Mouse (Mus musculus): ENCODE measurements around the gene Dgcr2. TPM values are rescaled to one million over a fixed set of nuclear protein-coding genes. Genes with fewer than 3 reads are reported as not detected.
A peak's percentile ranks its signal among the peaks of the same experiment; 100 is the strongest.

Dgcr2 gene
- polyA plus RNA-seq, 1 experiment, result 99.8 TPM

GRCm38 (mm10) chr16:17896091-17896490, 2.3 kb downstream of the Dgcr2 start:
- Histone ChIP-seq H3K36me3 (ENCODE audit: control insufficient read depth, insufficient read depth, low read length) (no peaks in the 10 kb centered on the region), H3K4me1 (ENCODE audit: control insufficient read depth, insufficient read depth, low read length) (peaks cover 6% of the 10 kb centered on the region; the same call in 1 of the 2 replicates), H3K4me3 (ENCODE audit: insufficient read depth, low read depth, low read length) (no peak overlapping the region), H3K27me3 (replicated peaks; ENCODE audit: control insufficient read depth, insufficient read depth, low read length) (no peaks in the 10 kb centered on the region), H3K27ac (ENCODE audit: insufficient read depth, low read depth, low read length) (no peak overlapping the region)
- DNase-seq, result no peak
- TF ChIP-seq POLR2A (IDR thresholded peaks at IDR 0.05; ENCODE audit: low read depth, low read length) (no peak), CTCF (conservative IDR thresholded peaks at IDR 0.05; ENCODE audit: insufficient read depth, insufficient read length, low read depth, low read length) (no peak)

DNA sequence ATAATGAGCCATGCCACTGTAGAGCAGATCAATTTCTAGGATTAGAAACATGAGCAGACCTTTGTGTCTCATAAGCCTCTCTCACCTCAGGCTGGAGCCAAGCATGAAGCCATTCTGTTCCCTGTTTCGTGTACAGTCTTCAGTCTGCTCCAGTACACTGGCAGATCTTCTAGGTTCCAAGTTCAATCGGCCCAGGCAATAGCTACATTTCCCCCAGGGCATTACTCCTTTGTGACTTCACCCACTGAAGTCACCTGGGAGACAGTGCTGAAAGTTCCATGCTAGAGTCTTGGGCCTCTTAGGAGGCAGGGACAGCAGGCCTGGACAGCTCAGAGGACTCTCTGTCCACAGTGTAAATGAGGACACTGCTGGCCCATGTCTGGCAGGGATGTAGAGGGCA, 4.4 kb downstream of the Dgcr2 start, which contains the start of gene Tssk1:
Tssk1 (plus strand) TSS at position 301 of the 400 bp plus-strand sequence.
- DNase-seq, result no peak
- TF ChIP-seq POLR2A (IDR thresholded peaks at IDR 0.05; ENCODE audit: low read depth, low read length), result no peak
- no peak for TF ChIP-seq CTCF (conservative IDR thresholded peaks at IDR 0.05; ENCODE audit: insufficient read depth, insufficient read length, low read depth, low read length)
- 63% methylated on average over 2 of the region's 2 CpGs for WGBS
- H3K36me3 ChIP-seq (ENCODE audit: control insufficient read depth, insufficient read depth, low read length), result no peaks in the 10 kb centered on the region
- H3K4me1 ChIP-seq (ENCODE audit: control insufficient read depth, insufficient read depth, low read length), result peaks cover 16% of the 10 kb centered on the region
- no peak within 1 kb of the TSS for H3K27ac ChIP-seq (ENCODE audit: insufficient read depth, low read depth, low read length)
- H3K4me3 ChIP-seq (ENCODE audit: insufficient read depth, low read depth, low read length), result no peak within 1 kb of the TSS
- H3K27me3 ChIP-seq (replicated peaks; ENCODE audit: control insufficient read depth, insufficient read depth, low read length), result no peaks in the 10 kb centered on the region

DNA sequence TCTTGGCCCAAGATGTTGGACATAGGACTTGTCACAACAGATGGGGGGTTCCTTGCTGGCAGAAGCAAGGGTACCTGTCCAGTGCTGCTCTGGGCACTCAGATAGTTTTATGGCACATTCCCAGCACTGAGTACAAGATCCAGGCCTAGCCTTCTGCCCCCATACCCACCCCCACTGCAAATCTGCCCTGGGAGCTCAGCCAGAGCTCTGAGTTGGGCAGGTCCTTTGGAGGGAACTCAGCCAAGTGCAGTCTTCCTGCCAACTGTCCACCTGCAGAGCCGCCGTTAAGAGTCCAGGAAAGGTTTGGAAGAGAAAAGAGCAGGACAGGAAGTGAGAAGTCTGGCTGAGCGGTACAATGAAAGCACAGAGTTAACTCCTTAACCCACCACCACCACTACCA, 5.8 kb downstream of the Dgcr2 start:
- H3K4me1 ChIP-seq (ENCODE audit: control insufficient read depth, insufficient read depth, low read length), result peaks cover 16% of the 10 kb centered on the region
- TF ChIP-seq CTCF (conservative IDR thresholded peaks at IDR 0.05; ENCODE audit: insufficient read depth, insufficient read length, low read depth, low read length) (no peak), POLR2A (IDR thresholded peaks at IDR 0.05; ENCODE audit: low read depth, low read length) (no peak)
- H3K27ac ChIP-seq (ENCODE audit: insufficient read depth, low read depth, low read length), result peak overlapping the region; percentile 69
- no peak overlapping the region for H3K4me3 ChIP-seq (ENCODE audit: insufficient read depth, low read depth, low read length)
- peak; percentile 94 for DNase-seq
- WGBS, result 11% methylated on average over 3 of the region's 3 CpGs
- H3K27me3 ChIP-seq (replicated peaks; ENCODE audit: control insufficient read depth, insufficient read depth, low read length), result no peaks in the 10 kb centered on the region
- H3K36me3 ChIP-seq (ENCODE audit: control insufficient read depth, insufficient read depth, low read length), result no peaks in the 10 kb centered on the region

- DNase-seq, result peak; percentile 99
- Histone ChIP-seq H3K4me3 (ENCODE audit: insufficient read depth, low read depth, low read length) (peak within 1 kb of the TSS; percentile 85), H3K4me1 (ENCODE audit: control insufficient read depth, insufficient read depth, low read length) (peaks cover 16% of the 10 kb centered on the region), H3K27me3 (replicated peaks; ENCODE audit: control insufficient read depth, insufficient read depth, low read length) (no peaks in the 10 kb centered on the region), H3K27ac (ENCODE audit: insufficient read depth, low read depth, low read length) (peak within 1 kb of the TSS; percentile 94), H3K36me3 (ENCODE audit: control insufficient read depth, insufficient read depth, low read length) (no peaks in the 10 kb centered on the region)
- WGBS, result under 1% methylated on average over 35 of the region's 38 CpGs
- TF ChIP-seq POLR2A (IDR thresholded peaks at IDR 0.05; ENCODE audit: low read depth, low read length) (peak; percentile 62), CTCF (conservative IDR thresholded peaks at IDR 0.05; ENCODE audit: insufficient read depth, insufficient read length, low read depth, low read length) (no peak)
Measured at GRCm38 (mm10) chr16:17891567-17891959, 6.8 kb downstream of the Dgcr2 start, which contains the start of gene Gm20518. Gene Gm20518, minus strand, starts transcription at chr16:17891671.

GRCm38 (mm10) chr16:17890917-17891566, 7.3 kb downstream of the Dgcr2 start:
- 1% methylated on average over 44 of the region's 44 CpGs for WGBS
- DNase-seq, result peak; percentile 94
- TF ChIP-seq POLR2A (IDR thresholded peaks at IDR 0.05; ENCODE audit: low read depth, low read length), result no peak
- no peak for TF ChIP-seq CTCF (conservative IDR thresholded peaks at IDR 0.05; ENCODE audit: insufficient read depth, insufficient read length, low read depth, low read length)
- H3K4me3 ChIP-seq (ENCODE audit: insufficient read depth, low read depth, low read length), result peak overlapping the region; percentile 85
- no peaks in the 10 kb centered on the region for H3K27me3 ChIP-seq (replicated peaks; ENCODE audit: control insufficient read depth, insufficient read depth, low read length)
- no peaks in the 10 kb centered on the region for H3K36me3 ChIP-seq (ENCODE audit: control insufficient read depth, insufficient read depth, low read length)
- H3K4me1 ChIP-seq (ENCODE audit: control insufficient read depth, insufficient read depth, low read length), result peaks cover 16% of the 10 kb centered on the region
- peak overlapping the region; percentile 94 for H3K27ac ChIP-seq (ENCODE audit: insufficient read depth, low read depth, low read length)

GRCm38 (mm10) chr16:17890342-17890727, 8.0 kb downstream of the Dgcr2 start:
- no peak for DNase-seq
- no peak for TF ChIP-seq CTCF (conservative IDR thresholded peaks at IDR 0.05; ENCODE audit: insufficient read depth, insufficient read length, low read depth, low read length)
- TF ChIP-seq POLR2A (IDR thresholded peaks at IDR 0.05; ENCODE audit: low read depth, low read length), result no peak
- no peaks in the 10 kb centered on the region for H3K36me3 ChIP-seq (ENCODE audit: control insufficient read depth, insufficient read depth, low read length)
- no peak overlapping the region for H3K27ac ChIP-seq (ENCODE audit: insufficient read depth, low read depth, low read length)
- H3K27me3 ChIP-seq (replicated peaks; ENCODE audit: control insufficient read depth, insufficient read depth, low read length), result no peaks in the 10 kb centered on the region
- 35% methylated on average over 2 of the region's 2 CpGs for WGBS
- H3K4me3 ChIP-seq (ENCODE audit: insufficient read depth, low read depth, low read length), result peak overlapping the region; percentile 85
- H3K4me1 ChIP-seq (ENCODE audit: control insufficient read depth, insufficient read depth, low read length), result peaks cover 21% of the 10 kb centered on the region

- WGBS, result 77% methylated on average over 6 of the region's 6 CpGs
- H3K4me3 ChIP-seq (ENCODE audit: insufficient read depth, low read depth, low read length), result no peak overlapping the region
Measured at GRCm38 (mm10) chr16:17889689-17890341, 8.5 kb downstream of the Dgcr2 start.

More at GRCm38 (mm10) chr16:17889689-17890341, 8.5 kb downstream of the Dgcr2 start:
- Histone ChIP-seq H3K27me3 (replicated peaks; ENCODE audit: control insufficient read depth, insufficient read depth, low read length) (no peaks in the 10 kb centered on the region), H3K4me1 (ENCODE audit: control insufficient read depth, insufficient read depth, low read length) (peaks cover 22% of the 10 kb centered on the region), H3K27ac (ENCODE audit: insufficient read depth, low read depth, low read length) (no peak overlapping the region), H3K36me3 (ENCODE audit: control insufficient read depth, insufficient read depth, low read length) (no peaks in the 10 kb centered on the region)
- no peak for TF ChIP-seq POLR2A (IDR thresholded peaks at IDR 0.05; ENCODE audit: low read depth, low read length)
- TF ChIP-seq CTCF (conservative IDR thresholded peaks at IDR 0.05; ENCODE audit: insufficient read depth, insufficient read length, low read depth, low read length), result no peak
- no peak for DNase-seq
